Mouse (Mus musculus) central nervous system, embryonic 11.5 days (tissue): Measurements from ENCODE around the gene Atp6ap1l. TPM values are rescaled to one million over a fixed set of nuclear protein-coding genes. Genes with fewer than 3 reads are reported as not detected.

ENCODE experiments used
- polyA plus RNA-seq: library from polyadenylated mRNA; depleted of rRNA; stranded (reverse); fragments of >200 nt; gene quantifications from 2 replicates; pipeline ENCODE4 v1.2.3, GENCODE M21; 2012; rRNA removed

Atp6ap1l gene
- 0.14 and 0.56 TPM in 2 replicates for polyA plus RNA-seq

GRCm38 (mm10) chr13:90905176-90905575, at the start of gene Atp6ap1l:
Gene Atp6ap1l, minus strand, starts transcription at chr13:90905355.

DNA sequence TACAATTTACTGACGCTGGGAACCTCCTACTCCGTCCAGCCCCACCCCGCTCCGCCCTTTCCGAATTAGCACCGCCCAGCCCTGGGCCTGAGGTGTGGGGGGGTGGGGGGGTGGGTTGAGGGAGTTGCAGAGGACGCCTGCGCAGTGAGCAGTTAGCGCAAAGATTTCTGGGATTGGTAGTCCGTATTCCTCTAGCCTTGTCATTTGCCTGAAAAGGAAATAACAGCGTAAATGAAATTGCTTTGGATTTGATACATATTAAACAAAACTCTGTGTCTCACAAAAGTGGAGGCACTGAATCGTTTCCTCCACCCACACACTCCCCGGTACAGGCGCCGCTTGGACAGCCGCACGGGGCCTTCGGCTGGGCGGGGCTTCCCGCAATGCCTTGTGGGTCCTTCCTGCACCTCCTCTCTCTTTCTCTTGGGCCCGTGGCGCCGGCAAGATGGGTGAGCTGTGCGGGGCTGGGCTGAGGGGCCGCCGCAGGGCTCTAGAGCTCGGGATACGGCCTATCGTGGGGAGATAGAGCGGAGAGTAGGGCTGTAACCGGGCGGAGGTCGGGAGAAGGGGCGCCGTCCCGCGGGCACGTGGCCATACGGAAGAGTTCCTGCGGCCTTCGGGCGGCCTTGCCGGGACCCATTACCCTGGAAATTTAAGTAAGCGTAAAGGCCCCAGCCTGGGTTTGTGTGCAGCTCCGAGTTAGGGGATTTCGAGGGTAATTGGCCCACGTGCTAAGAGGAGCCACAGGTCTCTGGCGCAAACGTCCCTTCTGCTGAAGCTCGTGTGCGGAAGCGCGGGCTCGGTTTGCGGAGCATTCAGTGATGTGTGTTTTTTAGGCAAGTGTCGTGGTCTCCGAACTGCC, 17.8 kb upstream of the Atp6ap1l start, which contains the start of gene Rps23:
Gene Rps23 (plus strand): TSS at position 208 of the 862 bp plus-strand sequence.

Other genes starting within 250 kb of the Atp6ap1l start
- 1,347 and 1,617 TPM in 2 replicates for gene Rps23, start 17.6 kb upstream of the Atp6ap1l start, polyA plus RNA-seq